Mouse (Mus musculus): Measurements from ENCODE around the gene Kremen1.
A peak's percentile ranks its signal among the peaks of the same experiment; 100 is the strongest.

DNA sequence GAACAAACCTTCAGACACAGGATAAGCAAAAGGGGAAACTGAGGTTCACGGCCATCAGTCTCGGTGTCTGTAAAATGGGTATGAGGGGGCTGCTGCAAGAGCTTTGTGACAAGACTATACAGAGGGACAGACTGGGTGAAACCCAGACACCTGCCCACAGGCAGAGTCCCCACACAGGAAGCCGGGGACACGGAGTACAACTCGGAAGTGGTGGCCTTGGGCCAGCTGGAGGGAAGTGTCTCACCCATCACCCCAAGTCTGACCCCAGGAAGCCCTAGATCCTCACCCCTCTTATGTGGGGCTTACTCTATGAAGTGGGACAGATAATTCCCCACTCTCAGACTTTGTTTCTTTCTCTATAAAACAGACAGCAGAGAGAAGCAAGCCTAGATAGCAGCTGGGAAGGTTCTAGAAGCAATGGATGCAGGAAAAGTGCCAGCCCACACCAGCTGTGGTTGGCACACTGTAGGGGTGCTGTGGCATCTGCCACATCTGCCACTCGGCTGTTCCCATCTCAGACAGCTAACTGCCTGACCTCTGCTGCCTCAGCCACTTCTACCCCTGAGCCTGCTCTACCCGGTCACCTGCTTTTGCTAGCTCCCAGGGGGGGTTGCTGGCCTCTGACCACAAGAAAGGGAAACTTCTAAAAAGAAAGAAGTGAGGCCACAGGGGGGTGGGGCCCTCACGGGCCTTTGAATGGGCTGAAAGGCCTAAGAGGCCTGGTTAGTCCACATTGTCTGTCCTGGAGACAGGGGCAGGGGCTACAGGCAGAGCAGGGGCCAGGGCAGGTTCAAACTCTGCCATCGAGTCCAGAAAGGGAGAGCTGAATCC, 110.7 kb downstream of the Kremen1 start:
- TF ChIP-seq POLR2A (IDR thresholded peaks at IDR 0.05; ENCODE audit: low read depth, low read length) (no peak), CTCF (conservative IDR thresholded peaks at IDR 0.05 in 1 of 2, IDR thresholded peaks at IDR 0.05 in 1 of 2; ENCODE audit: low read depth in 2 of 2, low read length in 2 of 2) (peak in 1 of 2 experiments; percentile 10; a peak in 1 of 4 replicates), TCF12 (IDR thresholded peaks at IDR 0.05; ENCODE audit: low read depth, low read length) (peak; percentile 93), PAX5 (IDR thresholded peaks at IDR 0.05; ENCODE audit: low read length) (no peak), JUND (conservative IDR thresholded peaks at IDR 0.05; ENCODE audit: low read depth, low read length) (no peak), TBP (conservative IDR thresholded peaks at IDR 0.05; ENCODE audit: low read depth, low read length) (no peak), CHD1 (IDR thresholded peaks at IDR 0.05; ENCODE audit: low read depth, low read length) (no peak), ZC3H11A (IDR thresholded peaks at IDR 0.05; ENCODE audit: low read depth, low read length) (no peak), EP300 (IDR thresholded peaks at IDR 0.05; ENCODE audit: low read length) (peak; percentile 86), CHD2 (IDR thresholded peaks at IDR 0.05; ENCODE audit: low read length) (peak; percentile 87), E2F4 (IDR thresholded peaks at IDR 0.05; ENCODE audit: insufficient replicate concordance, low read depth, low read length) (no peak)

Data from CH12.LX (cell line).